Mouse (Mus musculus) MEL (cell line): ENCODE data around the gene Rhobtb3.

ENCODE experiments used
- CTCF ChIP-seq, 3 experiments: IDR thresholded peaks in 2 of 3; conservative IDR thresholded peaks in 1 of 3; 2 replicates each; pipeline ENCODE4 v1.5.1; 2011 to 2012; ENCODE audit warnings: low read length in 3 of 3, low read depth in 2 of 3, mild to moderate bottlenecking in 2 of 3, improper control_type of control experiment in 1 of 3, inconsistent platforms in 1 of 3, mixed read lengths in 1 of 3, moderate library complexity in 1 of 3; ENCODE audit not compliant: control insufficient read depth in 1 of 3, insufficient read depth in 1 of 3, poor library complexity in 1 of 3, severe bottlenecking in 1 of 3
- POLR2A ChIP-seq, 2 experiments: IDR thresholded peaks; 2 replicates each; pipeline ENCODE4 v1.6.1; 2011 to 2012; ENCODE audit warnings: low read length in 2 of 2, mild to moderate bottlenecking in 2 of 2, control low read depth in 1 of 2, improper control_type of control experiment in 1 of 2, low read depth in 1 of 2, moderate library complexity in 1 of 2; ENCODE audit not compliant: control insufficient read depth in 1 of 2, insufficient read depth in 1 of 2, poor library complexity in 1 of 2
- POLR2AphosphoS5 ChIP-seq: IDR thresholded peaks from 2 replicates; pipeline ENCODE4 v1.6.1; 2012; ENCODE audit warnings: low read depth, borderline replicate concordance, mild to moderate bottlenecking, inconsistent platforms, low read length, moderate library complexity, mixed read lengths
- USF1 ChIP-seq: IDR thresholded peaks from 2 replicates; pipeline ENCODE4 v1.6.1; 2014; ENCODE audit warnings: low read depth, mild to moderate bottlenecking, inconsistent platforms, low read length, improper control_type of control experiment, moderate library complexity

- no peak for TF ChIP-seq USF1
- TF ChIP-seq POLR2A (IDR thresholded peaks at IDR 0.05; ENCODE audit: control insufficient read depth in 1 of 2, insufficient read depth in 1 of 2, low read depth in 1 of 2, low read length in 2 of 2, poor library complexity in 1 of 2), result no peak
- no peak for TF ChIP-seq POLR2AphosphoS5
- no peak for TF ChIP-seq CTCF (IDR thresholded peaks at IDR 0.05 in 2 of 3, conservative IDR thresholded peaks at IDR 0.05 in 1 of 3; ENCODE audit: control insufficient read depth in 1 of 3, insufficient read depth in 1 of 3, low read depth in 2 of 3, low read length in 3 of 3, poor library complexity in 1 of 3, severe bottlenecking in 1 of 3)
Observed at GRCm38 (mm10) chr13:75892876-75893275, 50.8 kb downstream of the Rhobtb3 start.
